Mouse (Mus musculus): ENCODE results near the gene Plcl2. TPM values are rescaled to one million over a fixed set of nuclear protein-coding genes. Genes with fewer than 3 reads are reported as not detected.
A peak's percentile ranks its signal among the peaks of the same experiment; 100 is the strongest.

Gene Plcl2
- polyA plus RNA-seq, 1 experiment from 2014 or later = 11.4 TPM

GRCm38 (mm10) chr17:50710497-50711222 is 201.5 kb downstream of the Plcl2 start:
- Histone ChIP-seq H3K27ac (peak overlapping the region; percentile 57; the same call in 1 of the 2 replicates), H3K36me3 (replicated peaks) (no peaks in the 10 kb centered on the region), H3K9me3 (0 out of 2 replicates have a peak, but pooled peaks cover 2% of the 10 kb centered on the region), H3K4me1 (peaks cover 6% of the 10 kb centered on the region), H3K4me2 (no peak overlapping the region), H3K4me3 (no peak overlapping the region), H3K9ac (no peak overlapping the region), H3K27me3 (replicated peaks) (no peaks in the 10 kb centered on the region)
- 34% methylated on average over 7 of the region's 7 CpGs for WGBS
- peak; percentile 92 for ATAC-seq (replicated peaks)

- H3K9ac ChIP-seq = no peak overlapping the region
- H3K36me3 ChIP-seq (replicated peaks) = no peaks in the 10 kb centered on the region
- no peak overlapping the region for H3K4me3 ChIP-seq
- H3K9me3 ChIP-seq = 0 out of 2 replicates have a peak, but pooled peaks cover 2% of the 10 kb centered on the region
- H3K27me3 ChIP-seq (replicated peaks) = no peaks in the 10 kb centered on the region
- WGBS = 84% methylated on average over 5 of the region's 5 CpGs
- no peak overlapping the region for H3K27ac ChIP-seq
- no peaks in the 10 kb centered on the region for H3K4me1 ChIP-seq
- no peak overlapping the region for H3K4me2 ChIP-seq
- ATAC-seq (replicated peaks) = no peak
Observed at GRCm38 (mm10) chr17:50717586-50717985, 208.4 kb downstream of the Plcl2 start.

GRCm38 (mm10) chr17:50724376-50724775 is 215.2 kb downstream of the Plcl2 start:
- Histone ChIP-seq H3K4me1 (no peaks in the 10 kb centered on the region), H3K4me2 (no peak overlapping the region), H3K4me3 (no peak overlapping the region), H3K9ac (no peak overlapping the region), H3K27ac (no peak overlapping the region), H3K27me3 (replicated peaks) (no peaks in the 10 kb centered on the region), H3K36me3 (replicated peaks) (no peaks in the 10 kb centered on the region), H3K9me3 (no peaks in the 10 kb centered on the region)
- WGBS = 73% methylated on average over 2 of the region's 2 CpGs
- ATAC-seq (replicated peaks) = no peak

- no peak for ATAC-seq (replicated peaks)
- H3K4me1 ChIP-seq = no peaks in the 10 kb centered on the region
- H3K4me3 ChIP-seq = no peak overlapping the region
- H3K4me2 ChIP-seq = no peak overlapping the region
- H3K9ac ChIP-seq = no peak overlapping the region
- no peaks in the 10 kb centered on the region for H3K36me3 ChIP-seq (replicated peaks)
- WGBS = 87% methylated on average over 2 of the region's 2 CpGs
- H3K27ac ChIP-seq = no peak overlapping the region
- no peaks in the 10 kb centered on the region for H3K27me3 ChIP-seq (replicated peaks)
- no peaks in the 10 kb centered on the region for H3K9me3 ChIP-seq
Observed at GRCm38 (mm10) chr17:50726265-50726664, 217.1 kb downstream of the Plcl2 start.

- ATAC-seq (replicated peaks) = no peak
- H3K9ac ChIP-seq = no peak overlapping the region
- WGBS = 99% methylated on average over 2 of the region's 2 CpGs
- H3K36me3 ChIP-seq (replicated peaks) = no peaks in the 10 kb centered on the region
- H3K27me3 ChIP-seq (replicated peaks) = no peaks in the 10 kb centered on the region
- no peak overlapping the region for H3K27ac ChIP-seq
- no peak overlapping the region for H3K4me2 ChIP-seq
- H3K4me1 ChIP-seq = no peaks in the 10 kb centered on the region
- H3K4me3 ChIP-seq = no peak overlapping the region
- H3K9me3 ChIP-seq = no peaks in the 10 kb centered on the region
Observed at GRCm38 (mm10) chr17:50729031-50729430, 219.8 kb downstream of the Plcl2 start.

DNA sequence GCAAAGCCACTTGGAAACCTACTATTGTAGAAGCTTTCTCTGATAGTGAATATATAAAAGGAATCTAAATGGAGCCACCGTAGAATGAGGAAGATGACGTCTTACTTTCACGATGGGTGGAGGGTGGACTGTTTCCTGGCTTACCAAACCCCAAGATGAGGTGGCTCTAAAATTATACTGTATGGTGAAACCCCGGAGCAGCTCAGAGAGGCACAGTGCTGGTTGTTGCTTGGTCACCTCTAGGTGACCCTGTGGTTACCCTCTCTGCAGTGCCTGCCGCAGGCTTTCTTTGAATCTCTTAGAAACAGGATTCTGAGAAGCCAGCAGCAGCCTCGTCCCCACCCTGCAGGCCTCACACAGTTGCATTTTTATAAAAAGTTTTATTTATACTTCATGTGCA is 220.4 kb downstream of the Plcl2 start:
- H3K27me3 ChIP-seq (replicated peaks) = no peaks in the 10 kb centered on the region
- H3K36me3 ChIP-seq (replicated peaks) = no peaks in the 10 kb centered on the region
- 89% methylated on average over 6 of the region's 6 CpGs for WGBS
- no peaks in the 10 kb centered on the region for H3K4me1 ChIP-seq
- ATAC-seq (replicated peaks) = no peak
- no peak overlapping the region for H3K4me3 ChIP-seq
- no peak overlapping the region for H3K9ac ChIP-seq
- H3K27ac ChIP-seq = no peak overlapping the region
- H3K4me2 ChIP-seq = no peak overlapping the region
- no peaks in the 10 kb centered on the region for H3K9me3 ChIP-seq

DNA sequence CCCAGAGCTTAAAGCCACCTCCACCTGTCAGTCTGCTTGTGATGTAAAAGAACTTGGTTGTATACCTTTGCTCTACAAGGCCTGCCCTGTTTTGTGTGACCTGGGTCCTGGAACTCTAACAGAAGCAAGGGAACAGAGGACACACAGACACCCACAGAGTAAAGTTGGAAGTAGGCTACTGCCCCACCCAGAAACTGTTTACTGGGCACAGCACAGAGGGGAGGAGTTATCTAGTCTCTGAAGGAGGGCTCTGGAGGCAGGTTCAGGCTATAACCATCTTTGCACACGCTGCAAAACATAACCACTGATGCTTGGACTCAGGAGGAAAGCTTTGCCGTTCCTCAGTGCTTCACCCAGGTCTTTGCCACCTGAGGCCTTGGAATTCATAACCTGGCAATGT is 221.7 kb downstream of the Plcl2 start:
- H3K4me3 ChIP-seq = no peak overlapping the region
- no peak overlapping the region for H3K4me2 ChIP-seq
- no peak for ATAC-seq (replicated peaks)

DNA sequence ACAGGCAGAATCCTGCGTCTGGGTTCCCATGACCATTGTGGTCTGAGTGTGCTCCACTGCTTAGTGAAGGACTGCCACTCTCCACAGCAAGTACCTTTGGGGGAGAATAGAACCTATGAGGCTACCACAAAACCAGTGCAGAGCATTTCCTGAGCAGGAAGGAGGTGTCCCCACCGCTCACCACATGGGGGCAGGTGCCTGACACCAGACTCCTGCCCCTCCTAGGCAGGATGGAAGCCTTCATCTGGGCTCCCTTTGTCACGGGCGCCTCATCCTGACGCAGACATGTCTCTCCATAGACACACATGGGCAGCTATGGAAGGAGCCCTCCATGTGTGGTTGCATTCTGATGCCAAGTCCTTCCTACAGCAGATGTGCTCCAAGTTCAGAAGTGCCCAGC is 222.7 kb downstream of the Plcl2 start:
- Histone ChIP-seq H3K9ac (no peak overlapping the region), H3K4me2 (no peak overlapping the region), H3K9me3 (no peaks in the 10 kb centered on the region), H3K4me3 (no peak overlapping the region), H3K4me1 (no peaks in the 10 kb centered on the region), H3K36me3 (replicated peaks) (no peaks in the 10 kb centered on the region), H3K27ac (no peak overlapping the region), H3K27me3 (replicated peaks) (no peaks in the 10 kb centered on the region)
- WGBS = 92% methylated on average over 5 of the region's 5 CpGs
- no peak for ATAC-seq (replicated peaks)

More for the DNA sequence above, 221.7 kb downstream of the Plcl2 start:
- no peaks in the 10 kb centered on the region for H3K9me3 ChIP-seq
- H3K36me3 ChIP-seq (replicated peaks) = no peaks in the 10 kb centered on the region
- WGBS = 88% methylated on average over 2 of the region's 2 CpGs
- no peaks in the 10 kb centered on the region for H3K27me3 ChIP-seq (replicated peaks)
- H3K4me1 ChIP-seq = no peaks in the 10 kb centered on the region
- no peak overlapping the region for H3K27ac ChIP-seq
- no peak overlapping the region for H3K9ac ChIP-seq

- H3K9ac ChIP-seq = no peak overlapping the region
- no peaks in the 10 kb centered on the region for H3K4me1 ChIP-seq
- no peak overlapping the region for H3K27ac ChIP-seq
- no peaks in the 10 kb centered on the region for H3K9me3 ChIP-seq
- H3K4me3 ChIP-seq = no peak overlapping the region
- no peak overlapping the region for H3K4me2 ChIP-seq
- no peaks in the 10 kb centered on the region for H3K36me3 ChIP-seq (replicated peaks)
- H3K27me3 ChIP-seq (replicated peaks) = no peaks in the 10 kb centered on the region
- ATAC-seq (replicated peaks) = no peak
- WGBS = 92% methylated on average over 7 of the region's 7 CpGs
Observed at GRCm38 (mm10) chr17:50733390-50733789, 224.2 kb downstream of the Plcl2 start.

GRCm38 (mm10) chr17:50734781-50735180 is 225.6 kb downstream of the Plcl2 start:
- no peaks in the 10 kb centered on the region for H3K27me3 ChIP-seq (replicated peaks)
- no peaks in the 10 kb centered on the region for H3K36me3 ChIP-seq (replicated peaks)
- WGBS = 78% methylated on average over 6 of the region's 6 CpGs
- no peak overlapping the region for H3K4me3 ChIP-seq
- H3K27ac ChIP-seq = no peak overlapping the region
- H3K9ac ChIP-seq = no peak overlapping the region
- no peaks in the 10 kb centered on the region for H3K9me3 ChIP-seq
- H3K4me2 ChIP-seq = no peak overlapping the region
- ATAC-seq (replicated peaks) = no peak
- H3K4me1 ChIP-seq = no peaks in the 10 kb centered on the region

GRCm38 (mm10) chr17:50735382-50735954 is 226.3 kb downstream of the Plcl2 start:
- Histone ChIP-seq H3K27ac (no peak overlapping the region), H3K4me1 (no peaks in the 10 kb centered on the region), H3K4me2 (no peak overlapping the region), H3K27me3 (replicated peaks) (no peaks in the 10 kb centered on the region), H3K4me3 (no peak overlapping the region), H3K9ac (no peak overlapping the region), H3K9me3 (no peaks in the 10 kb centered on the region), H3K36me3 (replicated peaks) (no peaks in the 10 kb centered on the region)
- WGBS = 84% methylated on average over 4 of the region's 4 CpGs
- ATAC-seq (replicated peaks) = no peak

- Histone ChIP-seq H3K4me2 (no peak overlapping the region), H3K36me3 (replicated peaks) (no peaks in the 10 kb centered on the region), H3K9me3 (no peaks in the 10 kb centered on the region), H3K27ac (no peak overlapping the region), H3K9ac (no peak overlapping the region), H3K4me3 (no peak overlapping the region), H3K27me3 (replicated peaks) (no peaks in the 10 kb centered on the region), H3K4me1 (no peaks in the 10 kb centered on the region)
- 72% methylated on average over 8 of the region's 8 CpGs for WGBS
- 0 out of 2 replicates have a peak, but pooled peaks have one; percentile 24 for ATAC-seq (replicated peaks)
Observed at GRCm38 (mm10) chr17:50735955-50736533, 226.8 kb downstream of the Plcl2 start.

DNA sequence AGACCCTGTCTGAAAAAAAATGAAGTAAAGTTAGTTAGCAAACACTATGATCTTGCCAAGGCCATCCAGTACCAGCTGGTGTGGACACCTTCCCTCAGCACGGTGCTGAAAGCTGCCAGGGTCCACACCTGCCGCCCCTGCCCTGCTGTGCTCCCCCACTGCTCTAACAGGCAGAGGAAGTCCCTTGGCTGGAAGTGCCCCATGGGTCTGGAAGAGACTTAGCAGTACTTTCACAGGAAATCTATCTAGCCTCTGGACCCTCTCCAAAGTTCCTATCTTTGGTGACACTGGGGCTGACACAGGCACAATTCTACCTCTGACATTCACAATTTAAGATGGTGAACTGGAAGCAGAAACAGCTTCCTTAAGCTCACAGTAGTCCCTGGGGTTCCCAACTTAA is 227.9 kb downstream of the Plcl2 start:
- no peak overlapping the region for H3K4me3 ChIP-seq
- H3K9ac ChIP-seq = no peak overlapping the region
- no peaks in the 10 kb centered on the region for H3K36me3 ChIP-seq (replicated peaks)
- no peak overlapping the region for H3K4me2 ChIP-seq
- 80% methylated on average over 2 of the region's 2 CpGs for WGBS
- ATAC-seq (replicated peaks) = no peak
- no peaks in the 10 kb centered on the region for H3K4me1 ChIP-seq
- no peaks in the 10 kb centered on the region for H3K9me3 ChIP-seq
- no peaks in the 10 kb centered on the region for H3K27me3 ChIP-seq (replicated peaks)
- no peak overlapping the region for H3K27ac ChIP-seq

Data from midbrain, embryonic 15.5 days (tissue).